Mouse (Mus musculus): ENCODE measurements around the gene B3gat3. TPM values are rescaled to one million over a fixed set of nuclear protein-coding genes. Genes with fewer than 3 reads are reported as not detected.
"Not testable (repeated sequence)": the region's sequence is repeated elsewhere in the genome, so short reads cannot be mapped to it uniquely, and the experiment has no call there.

B3gat3 gene
- polyA plus RNA-seq, 1 experiment from 2014 or later, result 53.5 TPM

- H3K4me1 ChIP-seq (ENCODE audit: insufficient read depth, low read length), result peaks cover 18% of the 10 kb centered on the region
- WGBS, result 85% methylated on average over 8 of the region's 8 CpGs
- H3K27ac ChIP-seq (ENCODE audit: low read length); H3K9me3 ChIP-seq (ENCODE audit: low read length); H3K9ac ChIP-seq (replicated peaks; ENCODE audit: low read length); H3K4me3 ChIP-seq (ENCODE audit: low read length); H3K27me3 ChIP-seq (ENCODE audit: insufficient read depth, low read length); H3K4me2 ChIP-seq (replicated peaks; ENCODE audit: low read depth, low read length); ATAC-seq (ENCODE audit: low FRiP score, low TSS enrichment): not testable (repeated sequence)
- peaks cover 86% of the 10 kb centered on the region for H3K36me3 ChIP-seq (ENCODE audit: insufficient read depth, low read length)
Measured at GRCm38 (mm10) chr19:8972491-8972890, 52.3 kb downstream of the B3gat3 start.

GRCm38 (mm10) chr19:8974638-8975037 is 54.5 kb downstream of the B3gat3 start:
- Histone ChIP-seq H3K4me2 (replicated peaks; ENCODE audit: low read depth, low read length) (no peak overlapping the region), H3K9me3 (ENCODE audit: low read length) (no peaks in the 10 kb centered on the region), H3K36me3 (ENCODE audit: insufficient read depth, low read length) (peaks cover 95% of the 10 kb centered on the region), H3K4me1 (ENCODE audit: insufficient read depth, low read length) (0 out of 2 replicates have a peak, but pooled peaks cover 4% of the 10 kb centered on the region), H3K27ac (ENCODE audit: low read length) (no peak overlapping the region), H3K9ac (replicated peaks; ENCODE audit: low read length) (no peak overlapping the region), H3K27me3 (ENCODE audit: insufficient read depth, low read length) (no peaks in the 10 kb centered on the region), H3K4me3 (ENCODE audit: low read length) (no peak overlapping the region)
- 67% methylated on average over 1 of the region's 1 CpGs for WGBS
- no peak for ATAC-seq (ENCODE audit: low FRiP score, low TSS enrichment)

- H3K9me3 ChIP-seq (ENCODE audit: low read length), result no peaks in the 10 kb centered on the region
- 0 out of 2 replicates have a peak, but pooled peaks cover 4% of the 10 kb centered on the region for H3K4me1 ChIP-seq (ENCODE audit: insufficient read depth, low read length)
- no peak overlapping the region; the same call in 1 of the 2 replicates for H3K9ac ChIP-seq (replicated peaks; ENCODE audit: low read length)
- ATAC-seq (ENCODE audit: low FRiP score, low TSS enrichment), result no peak
- no peak overlapping the region for H3K27ac ChIP-seq (ENCODE audit: low read length)
- H3K4me3 ChIP-seq (ENCODE audit: low read length), result no peak overlapping the region
- WGBS, result 88% methylated on average over 2 of the region's 2 CpGs
- H3K36me3 ChIP-seq (ENCODE audit: insufficient read depth, low read length), result peaks cover 93% of the 10 kb centered on the region
- no peak overlapping the region for H3K4me2 ChIP-seq (replicated peaks; ENCODE audit: low read depth, low read length)
- no peaks in the 10 kb centered on the region for H3K27me3 ChIP-seq (ENCODE audit: insufficient read depth, low read length)
Measured at GRCm38 (mm10) chr19:8975491-8975890, 55.3 kb downstream of the B3gat3 start.

- Histone ChIP-seq H3K27ac (ENCODE audit: low read length) (peak overlapping the region; percentile 28; the same call in 1 of the 2 replicates), H3K4me3 (ENCODE audit: low read length) (no peak overlapping the region), H3K9ac (replicated peaks; ENCODE audit: low read length) (no peak overlapping the region), H3K36me3 (ENCODE audit: insufficient read depth, low read length) (peaks cover 84% of the 10 kb centered on the region), H3K9me3 (ENCODE audit: low read length) (no peaks in the 10 kb centered on the region), H3K4me1 (ENCODE audit: insufficient read depth, low read length) (0 out of 2 replicates have a peak, but pooled peaks cover 4% of the 10 kb centered on the region), H3K27me3 (ENCODE audit: insufficient read depth, low read length) (no peaks in the 10 kb centered on the region), H3K4me2 (replicated peaks; ENCODE audit: low read depth, low read length) (no peak overlapping the region)
- peak; percentile 85 for ATAC-seq (ENCODE audit: low FRiP score, low TSS enrichment)
- 33% methylated on average over 3 of the region's 3 CpGs for WGBS
Measured at GRCm38 (mm10) chr19:8976535-8976934, 56.4 kb downstream of the B3gat3 start.

Small RNA genes lying within 50 kb of the gene (microRNA-seq; reads per million reads assigned to microRNA genes)
- 0.79 reads per million for gene Mir5136

Other genes starting within 250 kb of the B3gat3 start
- gene Slc3a2, start 197.0 kb upstream of the B3gat3 start, polyA plus RNA-seq (2015; fragmentation: Nextera tagmentation; extraction: Ambion mirVana), result 141 and 146 TPM in 2 replicates
- 101 and 108 TPM in 2 replicates for gene Wdr74, start 184.5 kb upstream of the B3gat3 start, polyA plus RNA-seq (2015; fragmentation: Nextera tagmentation; extraction: Ambion mirVana)
- 1.9 and 2.0 TPM in 2 replicates for gene 1700092M07Rik, start 179.7 kb upstream of the B3gat3 start, polyA plus RNA-seq (2015; fragmentation: Nextera tagmentation; extraction: Ambion mirVana)
- 150 and 154 TPM in 2 replicates for gene Stx5a, start 179.0 kb upstream of the B3gat3 start, polyA plus RNA-seq (2015; fragmentation: Nextera tagmentation; extraction: Ambion mirVana)
- 213 and 218 TPM in 2 replicates for gene Nxf1, start 163.3 kb upstream of the B3gat3 start, polyA plus RNA-seq (2015; fragmentation: Nextera tagmentation; extraction: Ambion mirVana)
- 197 and 215 TPM in 2 replicates for gene Tmem223, start 149.4 kb upstream of the B3gat3 start, polyA plus RNA-seq (2015; fragmentation: Nextera tagmentation; extraction: Ambion mirVana)
- gene Tmem179b, start 145.9 kb upstream of the B3gat3 start, polyA plus RNA-seq (2015; fragmentation: Nextera tagmentation; extraction: Ambion mirVana), result 89.4 and 92.5 TPM in 2 replicates
- gene Taf6l, start 134.0 kb upstream of the B3gat3 start, polyA plus RNA-seq (2015; fragmentation: Nextera tagmentation; extraction: Ambion mirVana), result 37.2 and 39.0 TPM in 2 replicates
- 168 and 176 TPM in 2 replicates for gene Polr2g, start 121.8 kb upstream of the B3gat3 start, polyA plus RNA-seq (2015; fragmentation: Nextera tagmentation; extraction: Ambion mirVana)
- 6.2 and 6.4 TPM in 2 replicates for gene Zbtb3, start 117.8 kb upstream of the B3gat3 start, polyA plus RNA-seq (2015; fragmentation: Nextera tagmentation; extraction: Ambion mirVana)
- gene Ttc9c, start 101.0 kb upstream of the B3gat3 start, polyA plus RNA-seq (2015; fragmentation: Nextera tagmentation; extraction: Ambion mirVana), result 53.0 and 63.0 TPM in 2 replicates
- 5.4 and 5.9 TPM in 2 replicates for gene Hnrnpul2, start 100.4 kb upstream of the B3gat3 start, polyA plus RNA-seq (2015; fragmentation: Nextera tagmentation; extraction: Ambion mirVana)
- gene AC129217.1, start 90.6 kb upstream of the B3gat3 start, polyA plus RNA-seq (2015; fragmentation: Nextera tagmentation; extraction: Ambion mirVana), result not detected in 2 replicates
- gene Bscl2, start 82.9 kb upstream of the B3gat3 start, polyA plus RNA-seq (2015; fragmentation: Nextera tagmentation; extraction: Ambion mirVana), result 56.7 and 62.4 TPM in 2 replicates
- 3.2 and 5.4 TPM in 2 replicates for gene Gng3, start 81.2 kb upstream of the B3gat3 start, polyA plus RNA-seq (2015; fragmentation: Nextera tagmentation; extraction: Ambion mirVana)
- gene Lrrn4cl, start 69.6 kb upstream of the B3gat3 start, polyA plus RNA-seq (2015; fragmentation: Nextera tagmentation; extraction: Ambion mirVana), result 0.75 and 1.0 TPM in 2 replicates
- gene Ubxn1, start 48.9 kb upstream of the B3gat3 start, polyA plus RNA-seq (2015; fragmentation: Nextera tagmentation; extraction: Ambion mirVana), result 195 and 197 TPM in 2 replicates
- 69.3 and 71.4 TPM in 2 replicates for gene Uqcc3, start 39.5 kb upstream of the B3gat3 start, polyA plus RNA-seq (2015; fragmentation: Nextera tagmentation; extraction: Ambion mirVana)
- 78.4 and 84.3 TPM in 2 replicates for gene Lbhd1, start 36.6 kb upstream of the B3gat3 start, polyA plus RNA-seq (2015; fragmentation: Nextera tagmentation; extraction: Ambion mirVana)
- not detected in 2 replicates for gene Gm49403, start 36.4 kb upstream of the B3gat3 start, polyA plus RNA-seq (2015; fragmentation: Nextera tagmentation; extraction: Ambion mirVana)
- 93.0 and 94.3 TPM in 2 replicates for gene 1810009A15Rik, start 31.5 kb upstream of the B3gat3 start, polyA plus RNA-seq (2015; fragmentation: Nextera tagmentation; extraction: Ambion mirVana)
- gene Gm49416, start 31.4 kb upstream of the B3gat3 start, polyA plus RNA-seq (2015; fragmentation: Nextera tagmentation; extraction: Ambion mirVana), result 1.2 TPM in 1 of 2 replicates, not detected in the other
- 49.5 and 53.1 TPM in 2 replicates for gene Ints5, start 27.4 kb upstream of the B3gat3 start, polyA plus RNA-seq (2015; fragmentation: Nextera tagmentation; extraction: Ambion mirVana)
- 146 and 151 TPM in 2 replicates for gene Ganab, start 22.3 kb upstream of the B3gat3 start, polyA plus RNA-seq (2015; fragmentation: Nextera tagmentation; extraction: Ambion mirVana)
- 4.3 and 4.5 TPM in 2 replicates for gene Rom1, start 9.0 kb downstream of the B3gat3 start, polyA plus RNA-seq (2015; fragmentation: Nextera tagmentation; extraction: Ambion mirVana)
- gene Eml3, start 9.2 kb downstream of the B3gat3 start, polyA plus RNA-seq (2015; fragmentation: Nextera tagmentation; extraction: Ambion mirVana), result 33.2 and 34.1 TPM in 2 replicates
- gene Mta2, start 21.5 kb downstream of the B3gat3 start, polyA plus RNA-seq (2015; fragmentation: Nextera tagmentation; extraction: Ambion mirVana), result 179 and 180 TPM in 2 replicates
- 36.0 and 38.3 TPM in 2 replicates for gene Tut1, start 33.5 kb downstream of the B3gat3 start, polyA plus RNA-seq (2015; fragmentation: Nextera tagmentation; extraction: Ambion mirVana)
- 436 and 455 TPM in 2 replicates for gene Eef1g, start 46.7 kb downstream of the B3gat3 start, polyA plus RNA-seq (2015; fragmentation: Nextera tagmentation; extraction: Ambion mirVana)
- gene Ahnak, start 68.9 kb downstream of the B3gat3 start, polyA plus RNA-seq (2015; fragmentation: Nextera tagmentation; extraction: Ambion mirVana), result 14.0 and 14.4 TPM in 2 replicates
- 0.76 TPM in 1 of 2 replicates, not detected in the other for gene Scgb1a1, start 167.6 kb downstream of the B3gat3 start, polyA plus RNA-seq (2015; fragmentation: Nextera tagmentation; extraction: Ambion mirVana)
- gene Asrgl1, start 215.3 kb downstream of the B3gat3 start, polyA plus RNA-seq (2015; fragmentation: Nextera tagmentation; extraction: Ambion mirVana), result 15.0 and 15.1 TPM in 2 replicates

All from kidney, embryonic 16.5 days (tissue).